Mouse (Mus musculus) kidney, adult 2 months (tissue): ENCODE data around the gene Wdr54.

Experiments
- CTCF ChIP-seq: fragments of 200-500 bp; conservative IDR thresholded peaks from 2 replicates; pipeline ENCODE4 v1.5.1; 2011; ENCODE audit warnings: low read depth, mild to moderate bottlenecking, control low read depth, low read length, moderate library complexity, mixed read lengths; ENCODE audit not compliant: insufficient read depth, insufficient read length
- POLR2A ChIP-seq: fragments of 200-500 bp; IDR thresholded peaks from one replicate; pipeline ENCODE4 v1.6.1; 2011; ENCODE audit warnings: low read depth, low read length, control low read depth

- no peak for TF ChIP-seq POLR2A
- no peak for TF ChIP-seq CTCF
Measured at GRCm38 (mm10) chr6:83136291-83136880, 19.8 kb downstream of the Wdr54 start.
